ENCODE assay signal across 9 mouse cellular contexts in the genomic region with DNA sequence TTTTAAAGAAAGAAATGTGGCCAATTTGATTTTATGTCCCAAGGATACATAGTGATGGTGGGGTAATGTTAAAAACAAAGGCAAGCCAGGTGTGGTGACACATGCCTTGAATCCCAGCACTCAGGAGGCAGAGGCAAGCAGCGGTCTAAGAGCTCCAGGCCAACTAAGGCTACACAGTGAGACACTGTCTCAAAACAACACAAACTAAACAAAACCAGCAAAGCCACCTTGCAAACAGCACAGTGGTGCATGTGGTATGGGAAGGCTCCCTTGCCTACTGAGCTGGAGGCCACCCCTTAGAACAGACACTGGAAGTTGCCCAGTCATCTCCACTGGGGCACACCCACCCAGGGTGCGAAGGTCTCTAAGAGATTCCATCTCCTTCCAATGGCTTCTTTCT. TPM values are rescaled to one million over a fixed set of nuclear protein-coding genes. Genes with fewer than 3 reads are reported as not detected.
DNase-seq lines count a peak whose midpoint lies in the region; ATAC-seq and TF ChIP-seq lines count a peak whose summit lies in the region.
"Had no signal": no experiment of that assay in that cellular context is flagged by ENCODE, and none has a peak within 500 bp of the region (broad histone marks: within the 10 kb centered on the region; RNA-seq: fewer than 3 reads in every experiment).

No protein-coding gene starts in this region.

- no peak for TF ChIP-seq POLR2A in cortical plate, adult 2 months (IDR thresholded peaks at IDR 0.05; ENCODE audit: extremely low read depth, insufficient read depth, low read length)

- H3K4me2 ChIP-seq in midbrain, embryonic 15.5 days = peak overlapping the region; percentile 78

- H3K9me3 ChIP-seq in midbrain, embryonic 15.5 days = no peaks in the 10 kb centered on the region

- peak; percentile 0; the same call in 1 of the 2 replicates for ATAC-seq in midbrain, embryonic 15.5 days (replicated peaks)

- DNase-seq in cerebellum, adult 8-10 months = peak; percentile 24
- no peak for DNase-seq in cerebellum, adult 11 months
- peak; percentile 56 for DNase-seq in induced T-regulatory cell, adult 2 months (ENCODE audit: low read depth)
- DNase-seq in layer of hippocampus, adult 8-10 months (ENCODE audit: low spot score in 2 of 2) = no peak
- no peak for DNase-seq in MN1 (ENCODE audit: low spot score)
- no peak for DNase-seq in thymus, postnatal 14 days

- H3K4me1 ChIP-seq in cortical plate, adult 2 months (ENCODE audit: control insufficient read depth, insufficient read depth, low read length) = peaks cover 5% of the 10 kb centered on the region
- H3K4me1 ChIP-seq in midbrain, embryonic 15.5 days = peaks cover 34% of the 10 kb centered on the region

- H3K4me3 ChIP-seq in cortical plate, adult 2 months (ENCODE audit: insufficient read depth, low read length) = peak overlapping the region; percentile 69
- H3K4me3 ChIP-seq in midbrain, embryonic 15.5 days = peak overlapping the region; percentile 95

- H3K27ac ChIP-seq in cortical plate, adult 2 months (ENCODE audit: insufficient read depth, low read length) = peak overlapping the region; percentile 74; the same call in 1 of the 2 replicates
- H3K27ac ChIP-seq in midbrain, embryonic 15.5 days = peak overlapping the region; percentile 94

- peaks cover 15% of the 10 kb centered on the region; the same call in 1 of the 2 replicates for H3K36me3 ChIP-seq in midbrain, embryonic 15.5 days (replicated peaks)

- H3K27me3 ChIP-seq in midbrain, embryonic 15.5 days (replicated peaks) = no peaks in the 10 kb centered on the region

- peak overlapping the region; percentile 97 for H3K9ac ChIP-seq in midbrain, embryonic 15.5 days

- TF ChIP-seq CTCF in cortical plate, adult 2 months (IDR thresholded peaks at IDR 0.05; ENCODE audit: extremely low read depth, insufficient read depth, low read length) = no peak

- 69% methylated on average over 2 of the region's 2 CpGs for WGBS in midbrain, embryonic 15.5 days

RNA-seq across cellular contexts. Expression of a gene that starts 1.0 kb away (rescaled TPM):
- polyA plus RNA-seq in cortical plate, adult 2 months (2012; rRNA removed) = 109 and 125 TPM in 2 replicates
- polyA plus RNA-seq in midbrain, embryonic 15.5 days (2015; fragmentation: Nextera tagmentation; extraction: Ambion mirVana) = 59.2 and 64.1 TPM in 2 replicates
- total RNA-seq in layer of hippocampus, adult 8-10 months (2022) = 10 to 100 TPM; 72.5 to 87.3 (median 78.8) TPM

RNA-seq across cellular contexts. Expression of a gene that starts 18.1 kb away (rescaled TPM):
- polyA plus RNA-seq in cortical plate, adult 2 months (2012; rRNA removed) = 0.06 and 0.15 TPM in 2 replicates
- 0.84 TPM in 1 of 2 replicates, not detected in the other for polyA plus RNA-seq in midbrain, embryonic 15.5 days (2015; fragmentation: Nextera tagmentation; extraction: Ambion mirVana)
- total RNA-seq in layer of hippocampus, adult 8-10 months (2022) = not detected

RNA-seq across cellular contexts. Expression of a gene that starts 31.0 kb away (rescaled TPM):
- polyA plus RNA-seq in cortical plate, adult 2 months (2012; rRNA removed) = not detected in 2 replicates
- not detected in 2 replicates for polyA plus RNA-seq in midbrain, embryonic 15.5 days (2015; fragmentation: Nextera tagmentation; extraction: Ambion mirVana)
- total RNA-seq in layer of hippocampus, adult 8-10 months (2022) = not detected
- total RNA-seq: left cerebral cortex, postnatal 14 days had no signal

RNA-seq across cellular contexts. Expression of a gene that starts 40.4 kb away (rescaled TPM):
- polyA plus RNA-seq in cortical plate, adult 2 months (2012; rRNA removed) = 4.0 and 4.3 TPM in 2 replicates
- 2.3 and 2.7 TPM in 2 replicates for polyA plus RNA-seq in midbrain, embryonic 15.5 days (2015; fragmentation: Nextera tagmentation; extraction: Ambion mirVana)
- total RNA-seq in layer of hippocampus, adult 8-10 months (2022) = 1 to 10 TPM; 2.6 to 3.1 (median 2.9) TPM

RNA-seq across cellular contexts. Expression of a gene that starts 42.2 kb away (rescaled TPM):
- 0.74 and 1.3 TPM in 2 replicates for polyA plus RNA-seq in cortical plate, adult 2 months (2012; rRNA removed)
- 0.99 and 1.4 TPM in 2 replicates for polyA plus RNA-seq in midbrain, embryonic 15.5 days (2015; fragmentation: Nextera tagmentation; extraction: Ambion mirVana)
- total RNA-seq in layer of hippocampus, adult 8-10 months (2022) = 1 to 10 TPM in 1 of 4 experiments, not detected in 3; 1.1 TPM
- total RNA-seq: left cerebral cortex, postnatal 14 days had no signal

Comparison
In these comparisons a context has a peak if more than half of its experiments do, and no peak if none do; other contexts are left out.
1. DNase-seq: peak in cerebellum, adult 8-10 months (single experiment) and induced T-regulatory cell, adult 2 months (single experiment); none in cerebellum, adult 11 months (single experiment), layer of hippocampus, adult 8-10 months (0 of 2), MN1 (single experiment) and thymus, postnatal 14 days (single experiment).